Mouse (Mus musculus): ENCODE measurements at regions not wholly inside any gene's neighbourhood (a gene's known extent, or its start where the extent isn't known, plus 50 kb on each side); places are given as distances from the start of the nearest gene placed in this dataset.
"Not testable (repeated sequence)": the region's sequence is repeated elsewhere in the genome, so short reads cannot be mapped to it uniquely, and the experiment has no call there.

- Histone ChIP-seq H3K4me2 (replicated peaks) (no peak overlapping the region), H3K36me3 (no peaks in the 10 kb centered on the region), H3K27me3 (no peaks in the 10 kb centered on the region), H3K4me1 (no peaks in the 10 kb centered on the region), H3K9me3 (no peaks in the 10 kb centered on the region), H3K4me3 (no peak overlapping the region), H3K9ac (replicated peaks) (no peak overlapping the region), H3K27ac (replicated peaks) (no peak overlapping the region)
- 67% methylated on average over 3 of the region's 3 CpGs for WGBS
- no peak for ATAC-seq (ENCODE audit: low FRiP score, low read depth)
Measured at GRCm38 (mm10) chr14:17054381-17054780, 235.4 kb upstream of the Rarb start.

DNA sequence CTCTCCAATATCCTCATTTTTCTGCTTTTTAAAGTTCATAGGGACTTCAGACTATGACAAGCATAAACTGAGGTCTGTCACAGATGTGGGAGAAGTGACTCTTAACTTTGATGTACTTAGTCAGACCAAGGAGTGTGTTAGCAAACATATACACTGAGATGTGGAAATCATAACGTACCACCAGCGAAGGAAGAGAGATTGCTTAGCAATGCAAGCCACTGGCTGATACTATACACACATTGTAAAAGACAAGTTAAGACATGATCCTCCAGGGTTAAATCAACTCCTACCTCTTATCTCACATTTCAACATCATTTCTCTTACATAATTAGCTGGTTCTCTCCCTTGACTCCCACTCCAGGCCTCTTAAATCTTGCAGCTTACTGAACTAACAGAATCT is 227.9 kb upstream of the Rarb start:
- WGBS: 88% methylated on average over 2 of the region's 2 CpGs
- Histone ChIP-seq H3K9ac (replicated peaks) (no peak overlapping the region), H3K36me3 (no peaks in the 10 kb centered on the region), H3K4me1 (no peaks in the 10 kb centered on the region), H3K27me3 (no peaks in the 10 kb centered on the region), H3K27ac (replicated peaks) (no peak overlapping the region), H3K9me3 (no peaks in the 10 kb centered on the region), H3K4me3 (no peak overlapping the region), H3K4me2 (replicated peaks) (no peak overlapping the region)
- ATAC-seq (ENCODE audit: low FRiP score, low read depth): no peak

GRCm38 (mm10) chr14:17045426-17046132 is 226.6 kb upstream of the Rarb start:
- Histone ChIP-seq H3K9me3 (no peaks in the 10 kb centered on the region), H3K27me3 (no peaks in the 10 kb centered on the region), H3K4me3 (no peak overlapping the region), H3K4me2 (replicated peaks) (no peak overlapping the region), H3K27ac (replicated peaks) (no peak overlapping the region), H3K36me3 (no peaks in the 10 kb centered on the region), H3K9ac (replicated peaks) (no peak overlapping the region), H3K4me1 (no peaks in the 10 kb centered on the region)
- ATAC-seq (ENCODE audit: low FRiP score, low read depth): no peak
- 88% methylated on average over 8 of the region's 8 CpGs for WGBS

- H3K9ac ChIP-seq (replicated peaks): no peak overlapping the region
- H3K27ac ChIP-seq (replicated peaks): no peak overlapping the region
- H3K4me2 ChIP-seq (replicated peaks): no peak overlapping the region
- H3K4me3 ChIP-seq: no peak overlapping the region
- WGBS: 39% methylated on average over 4 of the region's 4 CpGs
- H3K27me3 ChIP-seq: no peaks in the 10 kb centered on the region
- peak; percentile 67 for ATAC-seq (ENCODE audit: low FRiP score, low read depth)
- H3K4me1 ChIP-seq: peaks cover 8% of the 10 kb centered on the region
- no peaks in the 10 kb centered on the region for H3K9me3 ChIP-seq
- H3K36me3 ChIP-seq: no peaks in the 10 kb centered on the region
Measured at GRCm38 (mm10) chr14:17020603-17021356, 201.8 kb upstream of the Rarb start.

DNA sequence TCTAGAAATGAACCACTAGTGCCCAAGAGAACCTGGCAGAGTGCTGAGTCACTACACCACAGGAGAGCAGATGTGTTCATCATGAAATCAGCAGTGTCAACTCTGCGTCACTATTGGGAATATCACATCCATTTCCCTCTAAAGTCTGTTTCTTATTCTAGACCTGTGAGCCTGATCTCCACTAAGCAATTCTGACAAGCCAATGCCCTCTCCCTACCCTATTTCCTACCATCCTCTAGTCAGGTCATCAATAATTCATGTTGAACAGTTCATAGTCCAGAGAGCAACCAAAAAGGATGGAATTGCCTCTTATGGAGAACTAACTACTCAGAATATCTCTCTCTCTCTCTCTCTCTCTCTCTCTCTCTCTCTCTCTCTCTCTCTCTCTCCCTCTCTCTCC is 194.0 kb upstream of the Rarb start:
- Histone ChIP-seq H3K4me1 (no peaks in the 10 kb centered on the region), H3K27me3 (no peaks in the 10 kb centered on the region), H3K9ac (replicated peaks) (no peak overlapping the region), H3K4me3 (no peak overlapping the region), H3K9me3 (no peaks in the 10 kb centered on the region), H3K4me2 (replicated peaks) (no peak overlapping the region), H3K36me3 (no peaks in the 10 kb centered on the region), H3K27ac (replicated peaks) (no peak overlapping the region)
- 0 out of 2 replicates have a peak, but pooled peaks have one; percentile 52 for ATAC-seq (ENCODE audit: low FRiP score, low read depth)
- WGBS: 85% methylated on average over 1 of the region's 1 CpGs

GRCm38 (mm10) chr14:17012200-17012599 is 193.2 kb upstream of the Rarb start:
- no peak for ATAC-seq (ENCODE audit: low FRiP score, low read depth)
- WGBS: 92% methylated on average over 1 of the region's 1 CpGs

DNA sequence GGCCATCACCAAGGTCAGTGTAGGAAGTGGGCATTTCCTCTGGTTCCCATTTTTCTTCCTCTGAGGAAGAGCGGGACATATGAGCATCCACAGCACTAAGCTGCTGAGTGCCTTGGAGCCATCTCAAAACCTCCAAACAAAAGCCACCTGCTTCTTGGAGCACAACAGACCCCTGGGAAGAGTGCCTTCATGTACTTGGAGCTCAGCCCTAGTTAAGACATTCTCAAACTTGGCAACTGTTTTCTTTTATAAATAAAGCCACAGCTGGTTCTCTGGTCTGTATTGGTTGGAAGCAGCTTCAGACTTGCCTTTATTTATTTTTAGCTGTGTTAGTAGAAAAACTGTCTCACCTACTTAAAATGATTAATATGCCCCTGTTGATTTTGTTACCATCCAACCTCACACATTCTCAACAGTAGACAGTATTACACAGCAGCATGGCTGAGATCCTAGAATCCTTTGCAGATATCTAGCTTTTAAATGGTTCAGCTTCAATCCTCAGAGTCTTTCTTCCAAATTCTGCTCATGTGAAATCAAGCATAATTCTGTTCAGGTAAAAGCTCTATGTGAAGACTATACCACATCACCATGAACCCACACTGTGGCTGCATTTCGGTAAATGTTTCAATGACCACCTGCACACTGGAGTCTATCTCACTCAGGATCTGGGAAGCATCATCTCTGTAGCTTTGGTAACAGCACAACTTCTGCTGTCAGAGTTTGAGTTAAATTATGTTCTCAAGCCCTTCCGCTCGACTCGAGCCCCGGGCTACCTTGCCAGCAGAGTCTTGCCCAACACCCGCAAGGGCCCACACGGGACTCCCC is 186.4 kb upstream of the Rarb start:
- Histone ChIP-seq H3K27ac (replicated peaks) (no peak overlapping the region), H3K9me3 (no peaks in the 10 kb centered on the region), H3K9ac (replicated peaks) (no peak overlapping the region), H3K4me3 (no peak overlapping the region), H3K27me3 (no peaks in the 10 kb centered on the region), H3K4me1 (no peaks in the 10 kb centered on the region), H3K4me2 (replicated peaks) (no peak overlapping the region), H3K36me3 (no peaks in the 10 kb centered on the region)
- WGBS: 96% methylated on average over 8 of the region's 8 CpGs
- no peak for ATAC-seq (ENCODE audit: low FRiP score, low read depth)

More at GRCm38 (mm10) chr14:17012200-17012599, 193.2 kb upstream of the Rarb start:
- no peaks in the 10 kb centered on the region for H3K9me3 ChIP-seq
- no peaks in the 10 kb centered on the region for H3K27me3 ChIP-seq
- no peaks in the 10 kb centered on the region for H3K36me3 ChIP-seq
- H3K4me1 ChIP-seq: no peaks in the 10 kb centered on the region
- H3K4me3 ChIP-seq: no peak overlapping the region
- no peak overlapping the region for H3K4me2 ChIP-seq (replicated peaks)
- no peak overlapping the region for H3K9ac ChIP-seq (replicated peaks)
- no peak overlapping the region for H3K27ac ChIP-seq (replicated peaks)

GRCm38 (mm10) chr14:17004714-17005113 is 185.8 kb upstream of the Rarb start:
- Histone ChIP-seq H3K9me3 (no peaks in the 10 kb centered on the region), H3K4me2 (replicated peaks) (no peak overlapping the region), H3K9ac (replicated peaks) (no peak overlapping the region), H3K4me1 (no peaks in the 10 kb centered on the region), H3K27me3 (no peaks in the 10 kb centered on the region), H3K27ac (replicated peaks) (no peak overlapping the region), H3K4me3 (no peak overlapping the region), H3K36me3 (no peaks in the 10 kb centered on the region)
- no peak for ATAC-seq (ENCODE audit: low FRiP score, low read depth)
- 88% methylated on average over 1 of the region's 1 CpGs for WGBS

DNA sequence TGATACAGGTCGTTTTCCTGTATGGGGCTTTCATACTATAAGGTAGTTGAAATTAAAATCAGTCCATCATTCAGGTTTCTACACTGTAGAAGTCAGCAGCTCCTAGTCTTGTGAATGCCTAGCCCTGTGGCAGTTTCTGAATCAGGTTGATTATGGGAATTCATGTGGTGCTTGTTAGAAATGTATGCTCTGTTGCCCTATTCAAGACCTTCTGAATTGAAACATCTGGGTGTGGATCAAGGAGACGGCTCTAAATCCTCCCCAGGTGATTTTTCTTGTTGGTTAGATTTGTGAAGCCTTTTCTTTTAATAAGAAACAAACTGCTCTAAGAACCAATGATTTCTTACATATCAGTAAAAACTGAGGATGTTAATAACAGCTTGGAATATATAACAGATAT is 177.8 kb upstream of the Rarb start:
- no peak for ATAC-seq (ENCODE audit: low FRiP score, low read depth)
- no peak overlapping the region for H3K4me3 ChIP-seq
- no peak overlapping the region for H3K9ac ChIP-seq (replicated peaks)
- no peaks in the 10 kb centered on the region for H3K36me3 ChIP-seq
- no peaks in the 10 kb centered on the region for H3K9me3 ChIP-seq
- no peaks in the 10 kb centered on the region for H3K27me3 ChIP-seq
- no peaks in the 10 kb centered on the region for H3K4me1 ChIP-seq
- 67% methylated on average over 2 of the region's 2 CpGs for WGBS
- H3K4me2 ChIP-seq (replicated peaks): no peak overlapping the region
- H3K27ac ChIP-seq (replicated peaks): no peak overlapping the region

DNA sequence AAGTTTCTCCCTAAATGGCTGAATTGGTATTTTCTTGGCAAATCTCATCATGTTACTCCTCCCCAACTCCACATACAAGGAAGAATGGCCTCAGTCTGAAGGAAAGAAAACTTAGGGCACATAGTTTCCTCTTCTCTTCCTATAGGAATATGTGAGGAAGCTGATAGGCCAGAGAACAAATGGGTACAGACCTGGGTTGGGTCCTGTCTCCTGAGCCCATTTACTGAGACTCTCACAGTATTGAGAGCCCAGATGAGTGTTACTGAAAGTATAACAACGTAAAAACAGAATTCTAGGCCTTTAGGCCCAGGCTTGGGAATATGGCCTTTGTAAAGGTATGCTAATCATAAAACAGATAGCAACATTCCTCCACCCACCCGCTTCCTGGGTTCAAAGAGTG is 152.0 kb upstream of the Rarb start:
- not testable (repeated sequence) for ATAC-seq (ENCODE audit: low FRiP score, low read depth); H3K27ac ChIP-seq (replicated peaks); H3K4me3 ChIP-seq; H3K27me3 ChIP-seq; H3K4me2 ChIP-seq (replicated peaks); H3K9ac ChIP-seq (replicated peaks); H3K9me3 ChIP-seq; H3K4me1 ChIP-seq; H3K36me3 ChIP-seq
- 87% methylated on average over 2 of the region's 2 CpGs for WGBS

- Histone ChIP-seq H3K4me3 (no peak overlapping the region), H3K36me3 (no peaks in the 10 kb centered on the region), H3K27me3 (no peaks in the 10 kb centered on the region), H3K9me3 (no peaks in the 10 kb centered on the region), H3K9ac (replicated peaks) (no peak overlapping the region), H3K4me2 (replicated peaks) (no peak overlapping the region), H3K4me1 (no peaks in the 10 kb centered on the region), H3K27ac (replicated peaks) (no peak overlapping the region)
- no peak for ATAC-seq (ENCODE audit: low FRiP score, low read depth)
- WGBS: 63% methylated on average over 2 of the region's 2 CpGs
Measured at GRCm38 (mm10) chr14:16964717-16965391, 145.9 kb upstream of the Rarb start.
